Mouse (Mus musculus): Measurements from ENCODE around the gene Prr14. TPM values are rescaled to one million over a fixed set of nuclear protein-coding genes. Genes with fewer than 3 reads are reported as not detected.
"Not testable (repeated sequence)": the region's sequence is repeated elsewhere in the genome, so short reads cannot be mapped to it uniquely, and the experiment has no call there.

Prr14 gene
- total RNA-seq, 2 experiments from 2014 or later: 19.3 to 20.9 TPM

DNA sequence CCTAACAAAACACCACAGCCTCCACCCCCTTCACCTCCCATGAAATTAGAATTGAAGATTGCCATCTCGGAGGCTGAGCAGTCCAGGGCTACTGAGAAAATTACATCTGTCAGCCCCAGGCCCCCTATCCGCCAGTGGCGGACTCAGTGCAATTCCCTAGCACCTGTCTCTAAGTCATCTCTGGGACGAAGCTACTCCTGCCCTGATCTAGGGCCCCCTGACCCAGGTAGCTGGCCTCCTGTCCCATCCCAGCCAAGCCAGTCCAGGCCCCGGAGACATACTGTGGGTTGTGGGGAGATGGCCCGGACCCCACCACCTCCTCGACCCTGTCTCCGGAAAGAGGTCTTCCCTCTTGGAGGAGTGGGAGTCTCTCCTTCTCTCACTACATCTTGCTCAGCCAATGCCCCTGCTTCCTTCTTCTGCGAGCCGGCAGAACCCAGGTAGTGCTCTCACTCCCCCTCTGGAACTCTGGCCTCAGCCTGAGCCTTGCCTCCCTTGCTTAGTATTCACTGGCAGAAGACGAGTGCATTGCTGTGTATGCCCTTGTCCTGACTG is 15.9 kb downstream of the Prr14 start:
- no peak for DNase-seq
- TF ChIP-seq CTCF (IDR thresholded peaks at IDR 0.05): no peak
- Histone ChIP-seq H3K27ac (peak overlapping the region; percentile 94; the same call in 1 of the 2 replicates), H3K4me3 (no peak overlapping the region)
- intact Hi-C loops (cut with DNase I): loop anchor here (10.0 kb wide), 1 partner anchor 110 kb away; no protein-coding TSS in a partner anchor

DNA sequence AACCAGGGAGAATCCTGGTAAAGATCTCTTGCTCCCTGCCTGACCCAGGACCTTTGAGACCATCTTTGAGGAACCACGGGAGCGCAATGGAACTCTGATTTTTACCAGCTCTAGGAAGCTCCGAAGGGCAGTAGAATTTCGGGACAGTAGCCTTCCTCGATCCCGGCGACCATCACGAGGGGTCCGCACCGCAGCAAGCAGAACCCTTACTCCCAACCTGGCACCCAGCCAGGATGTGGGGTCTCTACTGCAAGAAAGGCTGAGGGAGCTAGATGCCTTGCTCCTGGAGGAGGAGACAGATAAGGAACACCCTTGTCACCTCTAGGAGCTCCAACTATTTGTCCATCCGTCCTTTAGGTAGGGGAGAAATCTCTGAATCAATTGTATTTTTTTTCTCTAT is 16.9 kb downstream of the Prr14 start:
- no peak for DNase-seq
- intact Hi-C loops (cut with DNase I): loop anchor here (10.0 kb wide), 1 partner anchor 112 kb away; no protein-coding TSS in a partner anchor
- TF ChIP-seq CTCF (IDR thresholded peaks at IDR 0.05): no peak

DNA sequence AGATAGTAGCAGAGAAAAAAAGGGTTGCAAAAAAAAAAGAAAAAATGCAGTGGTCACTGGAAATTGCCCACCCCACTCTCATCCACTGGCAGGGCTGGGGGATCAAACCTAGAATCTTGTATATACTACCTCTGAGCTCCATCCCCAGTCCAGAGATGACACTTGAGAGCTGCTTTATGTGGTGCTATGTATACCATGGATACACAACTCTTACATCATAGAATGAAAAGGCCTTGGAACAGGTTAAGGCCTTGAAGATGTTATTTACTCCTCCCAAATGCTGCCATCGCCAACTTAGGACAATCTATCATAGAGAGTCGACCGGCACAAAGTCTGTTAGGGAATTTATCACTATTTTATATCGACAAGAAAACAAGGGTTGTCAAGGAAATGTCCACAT is 17.4 kb downstream of the Prr14 start:
- intact Hi-C loops (cut with DNase I): loop anchor here (10.0 kb wide), 1 partner anchor 112 kb away; no protein-coding TSS in a partner anchor

More for the DNA sequence above, 16.9 kb downstream of the Prr14 start:
- H3K27ac ChIP-seq: peak overlapping the region; percentile 94; the same call in 1 of the 2 replicates
- peak overlapping the region; percentile 85 for H3K4me3 ChIP-seq

DNA sequence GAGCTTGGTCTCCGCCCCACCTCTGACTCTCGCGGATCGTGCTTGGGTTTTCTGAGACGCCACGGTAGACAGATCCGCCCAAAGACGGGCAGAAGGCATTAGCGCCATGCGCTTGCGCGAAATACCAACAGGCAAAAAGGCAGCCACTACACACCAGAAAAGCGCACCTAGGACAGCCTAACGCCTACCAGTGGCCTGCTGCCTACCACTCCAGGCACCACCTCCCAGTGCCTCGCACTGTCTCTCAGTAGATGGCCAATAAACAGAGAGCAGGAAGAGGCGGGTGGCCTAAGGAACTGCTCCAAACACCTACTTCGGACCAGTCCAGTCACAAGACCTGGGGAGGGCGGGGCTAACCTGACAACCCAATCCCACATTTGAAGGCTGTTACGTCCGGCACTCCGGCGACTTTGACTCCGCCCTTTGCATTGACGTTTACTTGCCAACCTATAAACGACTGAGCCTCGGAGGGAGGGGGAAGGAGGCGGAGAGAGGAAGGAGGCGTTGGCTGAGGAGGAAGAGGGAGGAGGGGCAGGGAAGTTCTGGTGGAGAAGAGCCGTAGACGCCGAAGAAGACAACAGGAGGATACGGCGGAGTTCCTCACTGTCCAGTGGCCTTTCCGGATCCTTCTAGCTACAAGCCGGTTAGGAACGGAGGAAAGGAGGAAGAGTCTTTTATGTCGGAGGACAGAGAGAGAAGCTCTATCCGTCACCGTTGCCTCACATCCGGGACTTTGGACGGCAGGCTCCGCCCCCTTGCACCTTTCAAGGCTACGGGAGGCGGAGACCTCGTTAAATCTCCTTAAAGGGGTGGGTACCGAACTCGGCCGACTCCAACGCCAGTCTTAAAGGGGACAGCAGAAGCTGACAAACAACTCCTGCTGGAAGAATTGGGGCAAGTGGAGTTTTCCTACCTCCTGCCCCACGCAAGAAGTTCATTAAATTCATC is 18.6 kb downstream of the Prr14 start:
- Histone ChIP-seq H3K4me3 (peak overlapping the region; percentile 85), H3K27ac (peak overlapping the region; percentile 94)
- TF ChIP-seq CTCF (IDR thresholded peaks at IDR 0.05): no peak
- intact Hi-C loops (cut with DNase I): loop anchor here (2.0 to 10.0 kb wide), 2 partner anchors 33 to 113 kb away; partner anchors contain the start of gene Srcap
- DNase-seq: peak; percentile 99

More for the DNA sequence above, 17.4 kb downstream of the Prr14 start:
- Histone ChIP-seq H3K27ac (peak overlapping the region; percentile 94), H3K4me3 (peak overlapping the region; percentile 85)
- no peak for DNase-seq
- TF ChIP-seq CTCF (IDR thresholded peaks at IDR 0.05): no peak

DNA sequence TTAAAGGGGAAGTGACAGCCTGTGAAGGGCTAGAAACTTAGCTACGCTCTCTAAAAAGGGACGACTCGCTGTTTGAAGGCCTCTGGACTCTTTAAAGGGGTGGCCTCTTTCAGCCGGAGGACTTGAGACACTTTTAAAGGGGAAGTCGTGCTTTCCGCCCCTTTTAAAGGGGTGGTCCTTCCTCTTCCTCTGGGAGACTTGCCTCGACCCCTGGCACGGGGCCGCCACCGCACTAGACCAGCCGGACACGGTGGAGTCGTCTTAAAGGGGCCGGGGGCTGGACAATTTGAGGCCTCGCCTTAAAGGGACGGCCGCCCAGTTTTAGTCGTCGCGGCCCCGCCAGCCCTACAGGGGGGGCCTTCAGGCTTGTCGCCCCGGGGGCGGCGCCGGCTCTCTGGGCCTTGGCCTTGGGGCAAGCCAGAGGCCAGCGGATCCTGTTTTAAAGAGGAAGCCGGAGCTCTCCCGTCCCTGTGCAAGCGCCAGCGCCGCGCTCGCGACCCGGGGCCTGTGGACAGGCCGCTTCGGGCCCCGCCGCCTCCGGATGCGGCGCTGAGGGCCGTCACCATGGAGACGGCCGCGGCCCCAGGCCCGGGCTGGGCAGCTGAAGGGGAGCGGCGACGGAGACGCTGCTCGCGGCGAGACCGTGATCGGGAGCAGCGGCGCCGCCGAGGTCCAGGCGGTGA is 19.4 kb downstream of the Prr14 start, which contains the start of gene Fbrs:
TSS of gene Fbrs (plus strand) at position 565 of the 683 bp plus-strand sequence.
- peak within 1 kb of the TSS; percentile 94 for H3K27ac ChIP-seq
- intact Hi-C loops (cut with DNase I): loop anchor here (2.0 to 10.0 kb wide), 2 partner anchors 32 to 114 kb away; partner anchors contain the start of gene Srcap
- TF ChIP-seq CTCF (IDR thresholded peaks at IDR 0.05): no peak
- DNase-seq: peak; percentile 99
- H3K4me3 ChIP-seq: peak within 1 kb of the TSS; percentile 85

DNA sequence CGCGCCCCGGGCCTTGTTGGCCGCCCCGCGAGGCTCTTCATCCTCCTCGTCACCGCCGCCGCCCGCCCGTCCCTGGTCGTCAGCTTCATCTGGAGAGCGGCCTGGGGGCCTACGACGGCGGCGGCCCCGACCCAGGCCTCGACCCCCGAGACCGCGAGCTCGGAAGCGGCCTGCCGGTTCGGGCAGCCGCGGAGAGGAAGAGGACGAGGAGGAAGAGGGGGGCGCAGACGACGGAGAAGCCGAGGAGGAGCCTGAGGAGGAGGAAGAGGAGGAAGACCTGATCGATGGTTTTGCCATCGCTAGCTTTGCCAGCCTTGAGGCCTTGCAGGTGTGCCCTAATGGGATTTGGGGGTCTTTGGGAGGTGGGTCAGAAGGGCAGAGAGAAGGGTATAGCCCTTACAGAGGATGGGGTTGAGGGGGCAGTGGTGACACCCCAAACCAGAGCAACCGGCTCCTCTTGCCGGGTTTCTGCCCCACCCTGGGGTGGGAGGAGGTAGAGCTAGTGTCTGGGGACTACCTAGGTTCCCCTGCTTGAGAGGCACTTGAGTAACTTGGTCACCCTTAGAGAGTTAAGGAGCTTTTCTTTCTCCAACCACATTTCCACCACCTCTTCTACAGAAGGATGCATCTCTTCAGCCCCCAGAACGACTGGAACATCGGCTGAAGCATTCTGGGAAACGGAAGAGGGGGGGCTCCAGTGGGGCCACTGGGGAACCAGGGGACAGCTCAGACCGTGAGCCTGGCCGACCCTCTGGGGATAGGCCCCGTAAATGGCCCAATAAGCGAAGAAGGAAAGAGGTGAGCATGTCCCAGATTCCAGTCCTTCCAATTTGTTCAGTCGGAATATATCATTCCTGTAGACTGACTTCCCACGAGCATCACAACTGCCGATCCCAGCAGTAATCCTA is 20.2 kb downstream of the Prr14 start:
- peak overlapping the region; percentile 85 for H3K4me3 ChIP-seq
- H3K27ac ChIP-seq: peak overlapping the region; percentile 94
- intact Hi-C loops (cut with DNase I): loop anchor here (2.0 to 10.0 kb wide), 2 partner anchors 31 to 115 kb away; partner anchors contain the start of gene Srcap
- no peak for DNase-seq
- no peak for TF ChIP-seq CTCF (IDR thresholded peaks at IDR 0.05)

DNA sequence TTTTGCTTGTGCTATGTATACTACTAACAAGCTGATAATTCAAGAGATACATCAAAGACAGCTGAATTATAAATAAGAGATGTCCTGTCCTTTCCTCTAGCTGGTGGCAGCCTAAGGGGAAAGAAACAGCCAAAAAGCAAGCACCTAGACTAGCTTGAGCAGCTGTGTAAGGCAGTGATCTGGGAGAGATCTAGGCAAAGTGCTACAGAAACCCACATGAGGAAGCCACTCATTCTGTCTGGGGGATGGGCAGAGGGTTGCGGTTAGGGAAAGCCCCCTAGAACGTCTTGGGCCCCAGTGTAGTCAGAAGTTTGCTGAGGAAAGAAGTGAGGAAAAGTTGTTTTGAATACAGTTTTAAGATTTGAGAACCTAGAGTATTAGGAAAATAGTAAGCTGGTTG is 20.9 kb downstream of the Prr14 start:
- Histone ChIP-seq H3K4me3 (peak overlapping the region; percentile 85), H3K27ac (peak overlapping the region; percentile 94)
- TF ChIP-seq CTCF (IDR thresholded peaks at IDR 0.05): no peak
- intact Hi-C loops (cut with DNase I): no loop called here
- no peak for DNase-seq

DNA sequence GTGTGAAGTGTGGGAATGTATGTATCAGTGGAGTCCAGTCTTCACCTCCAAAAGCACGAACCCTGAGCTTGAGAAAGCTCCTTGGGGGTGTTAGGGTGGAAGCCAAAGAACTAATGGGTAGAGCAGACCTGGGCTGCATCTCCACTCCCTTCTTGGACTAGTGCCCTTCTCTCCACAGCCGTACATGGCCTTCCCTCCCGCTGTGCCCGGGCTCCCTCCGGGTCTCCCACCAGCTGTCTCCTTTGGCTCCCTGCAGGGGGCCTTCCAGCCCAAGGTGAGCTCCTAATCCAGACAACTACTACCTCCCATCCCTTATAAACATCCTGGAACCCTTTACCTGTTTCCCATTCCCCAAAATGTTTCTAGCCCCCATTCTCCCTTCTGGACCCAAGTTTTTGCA is 26.0 kb downstream of the Prr14 start:
- DNase-seq: no peak
- Histone ChIP-seq H3K4me3 (no peak overlapping the region), H3K27ac (no peak overlapping the region)
- TF ChIP-seq CTCF (IDR thresholded peaks at IDR 0.05): no peak
- intact Hi-C loops (cut with DNase I): no loop called here

DNA sequence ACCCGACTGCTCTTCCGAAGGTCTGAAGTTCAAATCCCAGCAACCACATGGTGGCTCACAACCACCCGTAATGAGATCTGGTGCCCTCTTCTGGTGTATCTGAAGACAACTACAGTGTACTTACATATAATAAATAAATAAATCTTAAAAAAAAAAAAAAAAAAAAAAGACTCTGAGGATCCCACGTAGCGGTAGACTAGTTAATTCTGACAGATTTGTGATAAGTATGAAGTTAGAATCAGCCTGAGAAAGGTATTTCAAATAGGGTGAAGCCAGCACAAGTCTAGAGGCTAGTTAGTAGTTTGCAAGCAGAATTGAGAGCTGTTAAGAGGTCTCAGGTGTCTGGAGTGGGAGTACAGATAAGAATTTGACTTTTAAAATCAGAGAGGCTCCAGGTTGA is 29.0 kb downstream of the Prr14 start:
- H3K4me3 ChIP-seq; DNase-seq; H3K27ac ChIP-seq; intact Hi-C loops (cut with DNase I): not testable (repeated sequence)

DNA sequence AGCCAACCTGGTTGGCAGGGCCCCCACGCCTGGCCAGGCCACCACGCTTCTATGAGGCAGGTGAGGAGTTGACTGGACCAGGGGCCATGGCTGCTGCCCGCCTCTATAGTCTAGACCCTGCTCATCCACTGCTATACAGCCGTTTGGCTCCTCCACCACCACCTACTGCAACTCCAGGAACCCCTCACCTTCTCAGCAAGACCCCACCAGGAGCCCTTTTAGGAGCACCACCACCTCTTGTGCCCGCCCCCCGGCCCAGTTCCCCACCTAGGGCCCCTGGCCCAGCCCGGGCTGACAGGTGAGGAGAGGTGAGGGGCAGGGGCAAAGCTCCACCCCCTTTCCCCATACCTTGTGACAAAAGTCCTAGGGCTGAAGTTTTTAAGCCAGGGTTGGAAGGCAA is 30.6 kb downstream of the Prr14 start:
- no peak for TF ChIP-seq CTCF (IDR thresholded peaks at IDR 0.05)
- DNase-seq: no peak
- no peak overlapping the region for H3K4me3 ChIP-seq
- no peak overlapping the region for H3K27ac ChIP-seq
- intact Hi-C loops (cut with DNase I): no loop called here

DNA sequence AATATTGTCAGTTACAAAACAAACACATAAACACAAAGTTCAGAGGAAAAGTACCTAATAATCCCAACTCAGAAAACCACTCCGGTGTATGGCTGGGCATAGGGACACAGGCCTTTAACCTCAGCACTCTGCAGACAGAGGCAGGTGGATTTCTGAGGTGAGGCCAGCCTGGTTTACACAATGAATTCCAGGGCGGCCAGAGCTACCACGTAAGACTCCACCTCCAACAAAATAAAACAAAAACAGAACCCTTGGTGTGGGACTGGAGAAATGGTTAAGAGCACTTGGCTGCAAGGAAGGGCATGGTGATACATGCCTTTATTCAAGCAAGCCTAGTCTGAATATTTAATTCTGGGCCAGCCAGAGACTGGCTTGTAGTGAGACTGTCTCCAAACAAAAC is 32.4 kb downstream of the Prr14 start:
- intact Hi-C loops (cut with DNase I): no loop called here
- H3K27ac ChIP-seq: no peak overlapping the region
- no peak for DNase-seq
- no peak for TF ChIP-seq CTCF (IDR thresholded peaks at IDR 0.05)
- H3K4me3 ChIP-seq: no peak overlapping the region
